Mouse (Mus musculus): ENCODE data around the gene Lmtk3. TPM values are rescaled to one million over a fixed set of nuclear protein-coding genes. Genes with fewer than 3 reads are reported as not detected.

Lmtk3 gene
- under 1 TPM; 0.12 to 0.38 TPM for polyA plus RNA-seq (2017; shearing (Covaris generic))

DNA sequence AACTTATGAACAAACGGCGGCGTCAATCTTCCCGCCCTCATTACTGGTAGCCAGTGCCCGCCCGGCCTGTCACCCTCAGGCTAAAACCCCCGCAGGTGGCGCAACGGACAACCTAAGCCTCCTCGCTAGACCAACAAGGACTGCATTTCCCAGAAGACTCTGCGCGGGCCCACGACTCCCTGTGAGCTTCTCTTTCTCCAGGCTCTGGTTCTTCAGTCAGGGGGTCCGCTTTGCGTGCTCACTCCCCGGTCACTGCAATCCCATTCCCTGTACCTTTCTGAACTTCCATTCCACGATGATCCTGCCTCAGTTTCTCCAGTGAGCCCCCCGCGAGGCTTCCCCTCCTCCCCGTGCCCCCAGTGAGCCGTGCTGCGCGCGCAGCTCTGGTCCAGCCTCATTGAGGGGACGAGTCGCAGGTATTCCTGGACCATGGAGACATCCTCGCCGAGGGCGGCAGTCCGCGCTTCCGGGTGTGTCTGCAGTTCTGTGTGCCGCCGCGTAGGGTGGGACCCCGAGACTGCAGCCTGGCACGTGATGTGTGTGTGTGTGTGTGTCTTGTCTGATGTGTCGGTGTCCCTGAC is at the start of gene Lmtk3:
Lmtk3 (plus strand) TSS at position 228 of the 581 bp plus-strand sequence.

GRCm38 (mm10) chr7:45784524-45785372 is 1.2 kb downstream of the Lmtk3 start, which contains the start of gene Sult2b1:
Gene Sult2b1 (minus strand): TSS chr7:45784669.

GRCm38 (mm10) chr7:45813787-45814779 is 30.5 kb downstream of the Lmtk3 start, which contains the start of gene Cyth2:
Gene Cyth2 (minus strand): TSS chr7:45814581.

DNA sequence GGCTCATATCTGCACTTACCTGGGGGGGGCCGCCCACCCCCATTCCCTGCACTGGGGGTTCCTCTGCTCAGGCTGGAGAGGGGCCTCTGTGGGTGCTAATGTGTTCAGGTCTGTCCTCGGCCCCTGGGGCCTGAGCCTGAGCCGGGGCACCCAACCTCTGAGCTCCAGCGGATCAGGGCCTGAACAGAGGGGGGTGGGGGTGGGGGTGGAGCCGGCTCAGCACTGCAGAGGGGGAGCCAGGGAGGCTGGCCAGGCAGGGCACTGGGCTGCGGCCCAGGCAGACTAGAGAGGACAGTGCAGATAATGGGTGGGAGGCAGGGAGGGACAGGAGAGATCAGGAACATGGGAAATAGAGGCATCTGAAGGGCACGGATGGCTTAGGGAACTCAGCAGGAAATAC is 41.1 kb downstream of the Lmtk3 start, which contains the start of gene Kcnj14:
Kcnj14 (minus strand) TSS at position 185 of the 400 bp plus-strand sequence.

GRCm38 (mm10) chr7:45830427-45831127 is 47.0 kb downstream of the Lmtk3 start, which contains the start of gene Grwd1:
Gene Grwd1 (minus strand): TSS chr7:45830944.

Other genes starting within 250 kb of the Lmtk3 start
- 1 to 10 TPM; 1.4 to 1.9 TPM for gene Hsd17b14, start 228.8 kb upstream of the Lmtk3 start, polyA plus RNA-seq (2017; shearing (Covaris generic))
- 10 to 100 TPM; 59.6 to 75.4 TPM for gene Bcat2, start 213.6 kb upstream of the Lmtk3 start, polyA plus RNA-seq (2017; shearing (Covaris generic))
- gene Fgf21, start 168.2 kb upstream of the Lmtk3 start, polyA plus RNA-seq (2017; shearing (Covaris generic)): under 1 TPM in 1 of 2 experiments, not detected in 1; 0.50 TPM
- 1 to 10 TPM in 1 of 2 experiments, under 1 TPM in 1; 0.25 to 1.6 TPM for gene Fut1, start 166.4 kb upstream of the Lmtk3 start, polyA plus RNA-seq (2017; shearing (Covaris generic))
- under 1 TPM; 0.47 to 0.92 TPM for gene Izumo1, start 161.9 kb upstream of the Lmtk3 start, polyA plus RNA-seq (2017; shearing (Covaris generic))
- gene Rasip1, start 156.2 kb upstream of the Lmtk3 start, polyA plus RNA-seq (2017; shearing (Covaris generic)): 1 to 10 TPM in 1 of 2 experiments, under 1 TPM in 1; 0.67 to 3.4 TPM
- gene Mamstr, start 143.8 kb upstream of the Lmtk3 start, polyA plus RNA-seq (2017; shearing (Covaris generic)): 1 to 10 TPM; 1.2 to 1.5 TPM
- gene Fut2, start 117.3 kb upstream of the Lmtk3 start, polyA plus RNA-seq (2017; shearing (Covaris generic)): 1 to 10 TPM in 1 of 2 experiments, under 1 TPM in 1; 0.65 to 2.5 TPM
- under 1 TPM in 1 of 2 experiments, not detected in 1; 0.49 TPM for gene Ntn5, start 99.7 kb upstream of the Lmtk3 start, polyA plus RNA-seq (2017; shearing (Covaris generic))
- not detected for gene Sec1, start 89.3 kb upstream of the Lmtk3 start, polyA plus RNA-seq (2017; shearing (Covaris generic))
- 1 to 10 TPM; 6.1 to 9.2 TPM for gene Car11, start 83.9 kb upstream of the Lmtk3 start, polyA plus RNA-seq (2017; shearing (Covaris generic))
- 10 to 100 TPM; 26.0 to 37.0 TPM for gene Dbp, start 78.7 kb upstream of the Lmtk3 start, polyA plus RNA-seq (2017; shearing (Covaris generic))
- 1,000 to 10,000 TPM; 1,327 to 1,518 TPM for gene Rpl18, start 68.3 kb upstream of the Lmtk3 start, polyA plus RNA-seq (2017; shearing (Covaris generic))
- 10 to 100 TPM; 26.1 to 35.8 TPM for gene Sphk2, start 65.7 kb upstream of the Lmtk3 start, polyA plus RNA-seq (2017; shearing (Covaris generic))
- 1 to 10 TPM in 1 of 2 experiments, under 1 TPM in 1; 0.25 to 1.9 TPM for gene Fam83e, start 62.5 kb upstream of the Lmtk3 start, polyA plus RNA-seq (2017; shearing (Covaris generic))
- not detected for gene Spaca4, start 57.9 kb upstream of the Lmtk3 start, polyA plus RNA-seq (2017; shearing (Covaris generic))
- 1 to 10 TPM; 4.4 to 6.7 TPM for gene Sult2b1, start 931 bp downstream of the Lmtk3 start, polyA plus RNA-seq (2017; shearing (Covaris generic))
- gene Cyth2, start 30.8 kb downstream of the Lmtk3 start, polyA plus RNA-seq (2017; shearing (Covaris generic)): 10 to 100 TPM; 82.2 to 88.4 TPM
- 1 to 10 TPM in 1 of 2 experiments, under 1 TPM in 1; 0.55 to 1.0 TPM for gene Kcnj14, start 41.0 kb downstream of the Lmtk3 start, polyA plus RNA-seq (2017; shearing (Covaris generic))
- 10 to 100 TPM; 35.7 to 36.3 TPM for gene Grwd1, start 47.2 kb downstream of the Lmtk3 start, polyA plus RNA-seq (2017; shearing (Covaris generic))
- gene Kdelr1, start 89.0 kb downstream of the Lmtk3 start, polyA plus RNA-seq (2017; shearing (Covaris generic)): 100 to 1,000 TPM in 1 of 2 experiments, 10 to 100 TPM in 1; 78.9 to 119 TPM
- gene Grin2d, start 94.6 kb downstream of the Lmtk3 start, polyA plus RNA-seq (2017; shearing (Covaris generic)): 1 to 10 TPM; 1.0 to 1.6 TPM
- under 1 TPM in 1 of 2 experiments, not detected in 1; 0.36 TPM for gene Syngr4, start 113.0 kb downstream of the Lmtk3 start, polyA plus RNA-seq (2017; shearing (Covaris generic))
- 10 to 100 TPM in 1 of 2 experiments, 1 to 10 TPM in 1; 6.0 to 13.0 TPM for gene Tmem143, start 113.2 kb downstream of the Lmtk3 start, polyA plus RNA-seq (2017; shearing (Covaris generic))
- 100 to 1,000 TPM; 618 to 655 TPM for gene Emp3, start 137.7 kb downstream of the Lmtk3 start, polyA plus RNA-seq (2017; shearing (Covaris generic))
- 10 to 100 TPM in 1 of 2 experiments, 1 to 10 TPM in 1; 2.9 to 11.0 TPM for gene Ccdc114, start 140.3 kb downstream of the Lmtk3 start, polyA plus RNA-seq (2017; shearing (Covaris generic))
- under 1 TPM in 1 of 2 experiments, not detected in 1; 0.21 TPM for gene Abcc6, start 246.6 kb downstream of the Lmtk3 start, polyA plus RNA-seq (2017; shearing (Covaris generic))
- 10 to 100 TPM; 35.1 to 42.9 TPM for gene Nomo1, start 250.0 kb downstream of the Lmtk3 start, polyA plus RNA-seq (2017; shearing (Covaris generic))

All from inflammation-experienced regulatory T-cells (primary cell).